Mouse (Mus musculus): Measurements from ENCODE around the gene Nin.

DNA sequence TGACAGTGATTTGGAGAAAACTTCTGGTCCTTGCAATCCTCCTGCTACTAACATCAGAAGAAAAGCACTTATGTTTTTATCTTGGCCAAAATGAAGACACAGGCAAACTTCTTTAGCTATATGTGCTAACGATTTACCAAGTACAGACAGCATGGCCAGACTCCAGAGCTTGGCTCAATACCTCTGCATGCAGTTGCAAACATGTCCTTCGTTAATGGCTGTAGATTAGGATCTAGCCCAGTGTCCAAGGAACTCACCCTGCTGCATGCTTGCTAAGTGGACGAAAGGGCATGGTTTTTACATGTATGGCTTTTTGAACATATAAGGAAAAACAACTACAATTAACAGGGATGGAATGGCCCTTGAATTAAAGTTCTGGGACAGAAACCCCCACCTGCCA, 28.2 kb downstream of the Nin start:
- TF ChIP-seq CTCF (IDR thresholded peaks at IDR 0.05; ENCODE audit: low read depth, low read length): no peak
- no peak for TF ChIP-seq POLR2A (IDR thresholded peaks at IDR 0.05; ENCODE audit: extremely low read depth, insufficient read depth, low read length)
